Mouse (Mus musculus) erythroblast, embryonic 14.5 days (primary cell): Measurements from ENCODE around the gene Psmc6.

Experiments used
- GATA1 ChIP-seq: IDR thresholded peaks from 2 replicates; pipeline ENCODE4 v1.6.1; 2012; ENCODE audit warnings: low read length, inconsistent platforms, mixed read lengths
- TAL1 ChIP-seq: IDR thresholded peaks from 3 replicates; pipeline ENCODE4 v1.6.1; 2012; ENCODE audit warnings: low read length, inconsistent platforms, mixed read lengths

DNA sequence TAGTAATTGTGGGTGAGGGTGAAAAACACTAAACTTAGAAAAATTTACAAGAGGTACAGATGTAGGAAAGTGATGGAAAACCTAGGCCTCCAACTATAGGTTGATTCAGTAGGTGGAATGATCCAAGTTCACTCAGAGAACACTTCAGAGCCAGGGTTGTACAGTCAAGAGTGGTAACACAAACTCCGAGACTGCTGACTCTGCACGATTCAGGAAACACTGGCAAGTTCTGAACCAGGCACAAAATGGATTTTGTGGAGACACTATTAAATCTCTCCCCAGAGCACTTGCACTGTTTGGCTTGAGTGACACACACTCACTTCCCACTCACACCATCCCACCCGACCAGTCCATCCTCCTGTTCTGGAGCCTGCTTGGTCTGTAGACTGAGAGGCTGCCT is 6.3 kb upstream of the Psmc6 start:
- TF ChIP-seq GATA1 (no peak), TAL1 (no peak)
